Mouse (Mus musculus): ENCODE data around the gene Macrod2.

Macrod2 gene

DNA sequence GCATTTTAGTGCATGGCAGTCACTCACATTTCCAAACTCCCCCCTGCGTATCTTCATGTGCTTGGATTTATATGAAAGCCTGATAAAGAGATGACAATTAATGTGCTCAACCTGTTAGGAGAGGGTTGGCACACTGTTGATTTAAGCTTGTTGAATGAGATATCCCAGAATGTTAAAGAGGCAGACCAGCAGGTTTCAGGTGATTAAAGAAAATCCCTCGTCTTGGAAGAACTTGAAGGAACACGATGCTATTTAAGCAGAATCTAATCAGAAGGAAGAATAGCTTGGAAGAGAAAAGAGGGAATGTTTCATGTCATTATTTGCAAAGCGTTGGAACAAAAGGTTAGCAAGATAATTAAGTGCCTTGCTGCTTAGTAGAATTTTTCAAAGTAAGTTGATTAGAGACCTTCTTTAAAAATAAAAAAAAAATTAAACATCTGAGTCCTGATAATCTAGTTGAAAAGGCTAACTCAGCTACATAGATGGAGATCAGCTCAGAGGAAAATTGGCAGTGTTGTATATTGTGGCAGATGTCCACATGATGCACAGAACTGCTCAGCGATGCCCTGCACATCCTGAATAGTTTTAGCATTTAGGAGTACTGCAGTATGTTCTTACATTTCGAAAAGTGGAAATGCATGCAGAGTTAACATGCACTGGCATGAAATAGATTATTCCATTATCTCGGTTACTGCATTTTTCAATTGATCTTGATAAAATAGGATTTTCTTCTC, 518.7 kb downstream of the Macrod2 start:
- DNase-seq: no peak

DNA sequence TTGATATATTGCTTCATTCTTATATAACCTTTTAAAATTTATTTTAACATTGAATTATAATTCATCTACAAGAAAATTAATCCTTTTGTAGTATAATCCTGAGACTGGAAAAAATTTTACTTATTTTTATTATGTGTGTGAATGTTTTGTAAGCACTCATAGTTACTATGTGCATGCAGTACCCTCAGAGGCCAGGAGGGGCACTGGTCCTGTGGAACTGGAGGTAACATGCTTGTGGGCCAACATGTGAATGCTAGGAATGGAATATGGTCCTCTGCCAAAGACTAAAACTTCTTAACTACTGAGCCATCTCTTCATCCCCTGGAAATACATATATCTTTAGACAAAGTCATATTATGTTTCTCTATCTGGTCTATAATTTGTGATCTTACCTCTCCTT, 531.8 kb downstream of the Macrod2 start:
- DNase-seq: no peak

DNA sequence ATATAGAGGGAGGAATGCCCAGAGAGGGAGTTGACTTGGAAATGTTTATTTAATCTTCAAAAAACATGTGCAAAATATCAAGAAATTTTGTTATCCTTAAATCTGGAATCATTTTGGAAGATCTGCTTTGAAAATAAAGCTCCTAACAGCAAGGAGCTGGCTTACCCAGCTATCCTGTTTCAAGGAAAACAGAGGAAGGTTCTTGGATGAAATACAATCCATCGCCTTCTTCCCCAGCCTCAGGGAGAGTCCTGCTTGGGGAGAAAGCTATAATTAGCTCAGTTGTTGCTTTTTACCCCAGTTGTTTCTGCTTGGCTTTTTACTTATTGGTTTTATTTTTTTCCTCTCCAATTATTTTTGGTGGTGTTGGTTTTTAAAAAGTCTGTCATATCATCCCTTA, 539.4 kb downstream of the Macrod2 start:
- no peak for DNase-seq

DNA sequence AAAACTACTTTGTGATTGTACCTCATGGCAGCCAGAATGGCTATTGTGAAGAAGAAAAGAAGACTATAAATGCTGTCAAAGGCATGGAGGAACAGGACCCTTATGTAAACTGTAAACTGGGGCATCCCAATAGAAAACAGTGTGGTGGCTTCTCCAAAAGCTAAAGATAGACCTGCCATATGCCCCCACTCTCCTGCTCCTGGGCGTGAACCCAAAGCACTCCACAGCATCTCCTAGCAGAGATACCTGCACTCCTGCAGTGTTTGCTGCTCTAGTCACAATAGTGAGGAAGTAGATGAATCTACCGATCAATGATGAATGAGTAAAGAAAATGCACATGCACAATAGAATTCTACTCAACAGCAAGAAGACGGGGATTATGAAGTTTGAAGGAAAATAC, 554.4 kb downstream of the Macrod2 start:
- DNase-seq: no peak

DNA sequence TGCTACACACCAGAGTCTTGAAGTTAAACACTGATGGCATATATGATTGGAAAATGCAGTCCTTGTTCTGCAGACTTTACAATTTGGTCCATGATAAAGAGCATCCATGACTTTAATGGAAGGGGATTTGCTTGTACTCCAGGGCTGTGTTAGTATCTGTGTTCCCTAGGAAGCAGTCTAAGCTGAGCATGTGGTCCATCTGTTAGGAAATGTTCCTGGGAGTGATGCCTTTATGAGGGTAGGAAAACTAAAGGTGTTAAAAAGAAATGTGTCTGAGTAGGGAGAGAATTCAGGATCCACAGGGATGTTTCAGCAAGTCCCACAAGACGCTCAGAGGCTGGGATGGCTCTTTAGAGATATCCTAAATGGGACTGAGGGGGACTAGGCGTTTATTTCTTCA, 564.1 kb downstream of the Macrod2 start:
- DNase-seq: no peak

DNA sequence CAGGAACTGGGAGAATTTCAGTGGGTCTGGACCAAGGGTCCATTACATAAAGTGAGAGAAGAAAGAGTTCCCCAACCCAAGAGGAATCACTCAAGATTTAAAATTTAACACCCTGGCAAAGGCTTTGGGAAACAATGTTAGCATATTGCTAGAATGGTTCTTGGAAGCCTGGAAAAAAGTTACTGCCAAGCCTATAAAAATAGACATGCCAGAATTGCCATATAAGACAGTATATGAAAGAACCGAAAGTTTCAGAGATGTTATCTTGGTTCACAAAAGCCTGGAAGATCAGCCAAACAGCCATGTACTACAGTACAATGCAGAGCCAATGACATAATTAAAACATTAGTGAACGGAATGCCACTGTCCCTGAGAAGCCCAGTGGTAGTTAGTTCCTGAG, 575.1 kb downstream of the Macrod2 start:
- DNase-seq: no peak

DNA sequence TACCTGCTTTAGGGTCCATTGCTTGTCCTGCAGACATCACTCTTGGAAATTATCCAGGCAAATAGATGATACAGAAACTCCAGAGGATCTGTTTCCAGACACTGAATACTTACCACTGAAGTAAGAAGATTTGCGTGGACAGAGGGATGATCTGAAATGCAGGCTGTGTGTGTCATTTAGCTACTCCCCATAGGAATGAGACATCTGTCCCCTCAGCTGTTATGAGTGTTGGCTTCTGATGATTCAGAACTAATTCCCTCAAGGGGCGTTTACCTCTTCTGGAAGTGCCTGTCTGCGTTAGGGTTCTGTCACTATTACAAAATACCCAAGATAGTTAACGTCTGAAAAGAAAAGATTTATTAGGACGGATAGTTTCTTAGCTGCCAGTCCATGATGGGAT, 576.7 kb downstream of the Macrod2 start:
- no peak for DNase-seq

DNA sequence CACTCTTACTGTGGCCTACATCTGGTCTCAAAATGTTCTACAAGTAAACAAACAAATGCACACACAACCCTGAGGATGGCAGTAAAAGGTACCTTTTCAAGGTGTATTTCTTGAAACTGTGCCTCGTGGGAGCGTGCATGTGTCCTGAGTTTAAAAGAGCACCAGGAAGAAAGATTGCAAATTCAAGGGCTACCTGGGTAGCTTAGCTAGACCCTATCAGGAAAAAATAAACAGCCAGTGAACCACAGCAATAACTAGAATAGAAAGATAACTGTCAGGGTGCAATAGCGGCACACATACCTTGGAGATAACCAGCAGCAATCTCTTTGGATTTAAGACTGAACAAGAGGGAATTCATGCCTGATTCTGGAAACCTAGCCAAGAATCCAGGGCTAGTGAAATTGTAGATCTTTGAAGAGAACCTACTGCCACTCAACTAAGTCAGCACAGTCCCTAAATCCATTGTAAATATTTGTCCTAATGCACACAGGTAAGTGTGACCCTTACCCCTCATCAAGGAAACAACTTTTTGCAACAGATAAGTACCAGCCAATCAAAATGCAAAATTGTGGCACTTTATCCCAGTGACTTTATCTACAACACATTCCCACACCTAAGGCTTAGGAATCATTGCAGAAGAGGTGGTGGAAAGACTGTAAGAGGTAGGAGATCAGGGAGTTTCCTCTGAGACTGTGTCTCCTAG, 590.7 kb downstream of the Macrod2 start:
- no peak for DNase-seq

DNA sequence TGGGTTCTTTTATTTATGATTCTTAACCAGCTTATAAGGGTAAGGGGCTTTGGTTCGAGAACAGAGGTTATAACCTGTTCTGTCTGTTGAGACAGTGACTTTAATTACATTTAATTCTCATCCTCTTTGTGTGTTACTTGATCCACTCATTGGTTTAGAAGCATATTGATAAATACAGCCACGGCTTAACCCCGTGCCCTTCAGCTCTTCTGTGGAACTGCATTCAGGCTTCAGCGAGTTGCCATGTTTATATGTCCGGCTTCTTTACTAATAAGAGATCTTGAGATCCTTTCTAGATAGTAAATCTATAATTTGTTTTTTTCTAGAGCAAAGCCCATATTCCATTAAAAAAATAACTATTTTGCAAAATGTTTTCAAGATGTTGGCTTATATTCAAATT, 608.7 kb downstream of the Macrod2 start:
- no peak for DNase-seq

DNA sequence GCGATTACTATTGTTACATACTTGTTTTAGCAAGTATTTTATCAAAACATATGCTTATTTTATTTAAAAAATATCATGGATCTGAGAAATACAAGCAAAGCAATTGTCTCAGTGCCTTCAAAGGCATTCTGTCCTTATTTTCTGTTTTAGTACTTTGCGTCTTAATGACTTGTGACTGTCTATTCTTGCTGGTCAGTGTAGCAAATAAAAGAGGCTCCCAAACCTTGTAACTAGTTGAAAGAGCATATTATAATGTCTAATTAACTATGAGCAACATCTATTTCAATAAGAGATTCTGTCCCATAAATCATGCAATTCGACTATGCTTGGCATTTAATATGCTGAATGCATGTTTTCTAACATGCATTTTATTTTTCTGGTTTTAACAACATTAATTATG, 609.2 kb downstream of the Macrod2 start:
- no peak for DNase-seq

DNA sequence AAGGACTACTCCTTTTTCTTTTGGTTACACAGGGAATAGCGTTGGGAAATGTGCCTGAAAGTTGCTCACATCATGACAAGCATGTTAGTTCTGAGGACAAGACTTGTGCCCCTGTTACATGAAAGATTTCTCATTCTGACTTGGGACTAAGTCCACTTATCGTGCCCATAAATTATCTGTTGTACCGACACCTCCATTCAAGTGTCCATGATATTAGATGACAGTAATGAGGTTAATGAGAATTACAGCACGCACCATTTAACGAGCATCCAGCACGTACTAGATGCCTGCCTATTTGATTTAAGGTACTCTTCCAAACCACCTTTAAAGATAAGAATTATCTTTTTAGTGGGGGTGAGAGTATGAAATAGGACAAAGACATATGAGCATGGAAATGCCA, 610.5 kb downstream of the Macrod2 start:
- DNase-seq: no peak

DNA sequence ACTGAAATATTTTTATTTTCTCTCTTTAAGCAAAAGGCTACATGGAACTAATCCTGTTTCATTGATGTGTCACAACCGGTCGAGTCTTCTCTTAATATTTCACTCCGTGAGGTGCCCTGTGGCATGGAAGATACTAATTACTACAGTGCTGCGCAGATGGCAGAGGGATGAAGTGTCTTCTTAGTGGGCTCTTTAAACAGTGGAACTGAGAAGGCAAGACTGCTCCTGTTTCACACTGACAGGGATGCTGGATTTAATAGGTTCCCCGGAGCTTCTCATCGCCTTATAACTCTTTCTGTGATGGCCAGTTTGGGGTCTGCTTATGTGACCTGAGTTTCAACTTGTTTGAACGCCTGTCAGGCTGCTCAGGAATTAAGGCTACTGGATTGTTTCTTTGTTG, 612.6 kb downstream of the Macrod2 start:
- no peak for DNase-seq

DNA sequence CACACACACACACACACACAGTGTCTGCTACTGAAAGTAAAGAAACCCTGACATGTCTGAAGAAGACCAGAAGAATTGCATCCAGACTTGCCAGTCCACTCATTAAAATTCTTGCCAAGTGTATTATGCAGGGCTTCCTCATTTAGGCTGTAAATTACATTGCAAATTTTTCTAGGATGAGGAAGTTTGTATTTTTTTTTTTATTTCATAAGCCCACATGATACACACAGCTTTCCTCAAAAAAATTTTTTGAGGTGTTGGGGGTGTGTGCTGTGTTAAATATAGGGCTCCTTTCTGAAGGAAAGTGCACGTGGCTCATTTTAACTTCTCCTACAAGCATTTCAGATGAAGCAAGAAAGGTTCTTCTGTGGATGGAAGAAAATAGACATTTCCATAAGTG, 613.3 kb downstream of the Macrod2 start:
- no peak for DNase-seq

DNA sequence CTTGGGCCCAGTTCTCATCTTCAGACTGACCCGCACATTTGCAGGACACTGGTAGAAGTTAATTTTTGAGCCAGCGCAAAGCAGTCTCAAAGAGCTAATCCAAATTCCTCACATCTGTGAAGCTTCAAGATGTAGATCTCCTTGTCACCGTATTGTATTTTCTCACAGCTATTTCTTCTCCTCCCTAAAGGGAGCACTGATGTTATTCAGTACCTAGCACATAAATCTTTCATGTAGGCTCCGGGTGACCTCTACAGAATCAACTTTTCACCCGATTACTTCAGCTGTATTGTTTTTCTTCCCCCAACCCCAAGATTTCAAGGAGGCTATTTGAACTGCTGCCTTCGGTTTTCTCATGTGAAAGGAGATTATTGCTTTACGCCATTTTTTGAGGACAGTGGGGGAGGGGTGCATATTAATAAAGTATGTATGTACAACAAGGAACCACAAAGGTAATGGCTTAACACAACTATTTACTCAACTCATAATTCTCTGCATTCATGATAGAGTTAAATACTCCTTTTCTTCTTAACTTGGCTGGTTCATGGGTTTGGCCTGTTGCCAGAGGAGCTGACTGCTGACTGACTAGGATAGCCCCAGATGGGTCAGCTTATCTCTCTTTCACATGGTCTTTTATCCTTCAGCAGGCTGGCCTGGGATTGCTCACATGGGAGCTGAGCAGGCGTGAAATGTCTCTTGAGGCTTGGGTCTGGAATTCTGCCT, 618.5 kb downstream of the Macrod2 start:
- peak in 1 of 2 experiments; percentile 1 for DNase-seq

DNA sequence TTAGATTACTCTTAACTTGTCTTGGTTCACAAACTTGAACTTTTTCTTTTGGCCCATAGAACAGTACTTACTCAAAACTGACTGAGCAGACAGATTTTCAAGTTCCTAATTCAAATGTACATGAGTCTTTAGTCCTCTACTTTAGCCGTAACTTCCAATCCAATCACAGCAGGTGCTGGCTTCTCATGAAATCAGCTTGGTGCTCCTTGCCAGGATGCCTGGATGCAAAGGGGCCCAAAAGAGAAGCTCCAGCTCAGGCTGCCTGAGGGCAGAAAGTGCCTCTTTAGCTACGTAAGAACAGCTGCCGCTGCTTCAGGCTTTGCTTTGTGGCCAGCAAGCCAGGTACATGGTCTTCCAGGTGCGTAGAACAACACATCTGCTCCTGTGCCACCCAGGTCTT, 627.9 kb downstream of the Macrod2 start:
- no peak for DNase-seq

DNA sequence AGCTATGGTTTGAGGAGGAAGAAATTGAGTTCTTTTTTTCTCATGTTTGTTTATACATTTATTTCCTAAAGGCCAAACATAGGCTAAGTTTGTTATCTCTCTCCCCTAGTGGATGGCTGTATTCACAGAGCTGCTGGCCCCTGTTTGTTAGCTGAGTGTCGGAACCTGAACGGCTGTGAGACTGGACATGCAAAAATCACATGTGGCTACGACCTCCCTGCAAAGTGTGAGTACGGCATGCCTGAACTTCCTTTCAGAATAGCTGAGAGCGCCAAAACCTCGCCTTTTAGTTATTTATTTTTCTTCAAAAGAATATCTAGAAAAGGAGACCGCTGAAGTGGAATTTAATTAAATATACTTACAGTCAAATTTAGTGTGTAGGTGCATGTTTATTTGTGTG, 628.8 kb downstream of the Macrod2 start:
- no peak for DNase-seq

DNA sequence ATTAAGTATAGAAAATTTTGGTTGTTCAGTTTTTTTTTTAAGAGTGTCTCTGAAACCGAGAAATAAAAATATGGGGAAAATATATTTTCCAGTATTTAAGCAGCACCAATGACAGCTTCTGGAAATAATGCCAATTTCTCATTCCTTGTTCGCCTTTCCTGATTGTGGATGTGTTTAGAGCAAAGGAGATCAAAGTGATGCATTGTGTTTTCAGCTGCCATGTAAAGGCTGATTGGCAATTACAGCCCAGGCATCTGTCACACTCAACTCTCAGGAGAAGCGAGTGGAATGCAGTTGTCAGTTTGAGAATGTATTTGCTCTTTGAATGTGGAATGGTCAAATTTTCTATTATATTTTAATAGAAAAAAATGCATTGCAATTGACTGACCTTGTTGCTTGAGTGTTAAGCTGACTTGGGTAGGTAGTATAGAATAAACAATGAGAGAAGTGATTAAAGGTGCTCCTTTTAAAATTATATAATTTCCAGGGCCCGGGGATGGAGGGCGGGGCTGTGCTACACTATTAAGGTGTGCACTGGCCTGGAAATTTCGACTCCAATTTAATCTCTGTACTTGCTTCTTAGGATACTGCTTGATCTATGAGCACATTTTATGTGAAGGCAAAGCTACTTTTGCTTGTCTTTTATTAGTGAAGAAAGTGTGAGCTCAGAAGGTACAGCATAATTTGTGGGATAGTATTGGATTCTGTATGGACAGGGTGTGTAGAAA, 629.4 kb downstream of the Macrod2 start:
- DNase-seq: no peak

DNA sequence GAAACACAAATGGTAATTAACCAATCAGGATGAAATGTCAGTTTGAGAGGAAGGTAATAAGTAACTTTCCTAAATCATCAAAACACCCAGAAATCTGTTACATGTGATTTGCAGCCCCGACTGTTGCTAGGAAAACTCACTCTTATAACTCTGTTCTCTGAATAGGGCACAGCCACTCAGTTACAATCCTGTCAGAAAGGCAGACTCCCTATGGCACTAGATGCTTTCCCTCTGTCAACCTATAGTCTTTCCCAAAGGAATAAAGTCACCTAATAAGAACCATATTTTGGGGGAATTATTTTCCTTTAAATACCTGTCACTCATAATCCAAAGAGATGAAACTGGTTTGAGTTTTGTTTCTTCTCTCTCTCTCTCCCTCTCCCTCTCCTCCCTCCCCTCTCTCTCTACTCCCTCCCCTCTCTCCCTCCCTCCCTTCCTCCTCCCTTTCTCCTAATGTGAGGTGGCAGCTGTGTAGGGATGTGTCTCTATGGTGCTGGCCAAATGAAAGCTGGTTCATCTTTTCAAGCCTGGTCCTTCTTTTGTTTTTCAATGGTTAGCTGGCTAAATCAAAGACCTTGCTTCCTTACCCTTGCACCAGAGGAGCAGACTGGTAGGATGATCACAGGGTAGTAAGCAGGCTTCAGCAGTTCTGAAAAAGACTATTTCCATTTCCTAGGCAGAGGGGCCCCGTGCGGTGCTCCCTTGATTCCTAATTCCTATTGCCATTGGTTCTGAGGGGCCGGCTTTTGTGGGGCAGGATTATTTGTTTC, 661.8 kb downstream of the Macrod2 start:
- DNase-seq: no peak

DNA sequence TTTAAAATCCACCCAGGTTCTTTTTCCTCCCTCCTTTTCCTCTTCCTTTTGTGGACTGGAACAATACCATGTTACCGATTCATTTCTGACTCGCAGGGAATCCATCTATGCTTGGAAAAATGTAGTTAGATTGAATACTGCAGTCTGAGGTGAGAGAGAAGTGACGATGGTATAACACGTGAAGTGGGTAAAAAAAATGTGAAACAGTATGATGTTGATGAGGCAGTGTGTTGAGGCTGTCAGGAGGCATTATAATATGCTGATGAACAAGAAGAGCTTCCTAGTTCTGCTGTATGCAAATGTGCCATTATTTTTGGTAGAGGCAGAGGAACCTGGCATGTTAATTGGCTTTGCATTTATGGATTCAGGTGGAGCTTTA, 662.3 kb downstream of the Macrod2 start:
- DNase-seq: no peak

DNA sequence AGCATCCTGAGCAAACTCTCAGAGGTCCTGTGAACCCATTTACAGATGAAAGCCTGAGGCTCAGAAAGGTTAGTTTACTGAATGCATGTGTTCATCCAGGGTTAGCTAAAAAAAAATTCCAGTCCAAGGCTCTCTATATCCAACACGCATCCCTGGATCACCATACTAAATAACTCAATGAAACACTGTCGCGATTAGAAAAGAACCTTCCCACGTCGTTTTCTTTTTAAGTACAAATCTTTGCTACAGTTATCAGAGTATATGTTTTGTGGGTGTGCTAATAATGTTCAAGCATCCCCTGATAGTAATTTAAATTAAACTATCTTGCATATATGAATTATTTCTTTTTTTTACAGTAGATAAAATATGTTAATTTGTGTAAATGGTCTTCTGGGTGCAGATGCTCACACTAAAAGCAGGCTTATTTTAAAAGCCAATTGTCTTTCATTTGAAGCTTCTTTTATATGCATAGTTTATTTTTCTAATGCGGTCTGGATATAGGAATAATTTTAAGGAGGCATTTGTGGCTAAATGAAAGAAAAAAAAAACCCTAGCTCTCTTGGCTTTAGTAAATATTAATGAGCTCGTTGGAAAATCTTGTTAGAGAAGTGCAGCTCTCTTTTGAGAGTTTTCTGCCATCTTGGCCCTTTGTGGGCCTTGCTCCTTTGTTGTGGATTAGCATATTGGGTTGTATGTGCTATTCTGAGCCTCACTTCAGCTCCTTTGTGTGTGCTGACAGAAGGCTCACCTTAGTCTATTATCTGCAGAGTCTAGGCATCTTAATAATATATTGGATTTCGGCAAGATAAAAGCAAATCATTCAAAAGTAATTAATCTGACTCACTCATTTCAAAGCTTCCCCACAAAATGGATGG, 679.1 kb downstream of the Macrod2 start:
- no peak for DNase-seq

DNA sequence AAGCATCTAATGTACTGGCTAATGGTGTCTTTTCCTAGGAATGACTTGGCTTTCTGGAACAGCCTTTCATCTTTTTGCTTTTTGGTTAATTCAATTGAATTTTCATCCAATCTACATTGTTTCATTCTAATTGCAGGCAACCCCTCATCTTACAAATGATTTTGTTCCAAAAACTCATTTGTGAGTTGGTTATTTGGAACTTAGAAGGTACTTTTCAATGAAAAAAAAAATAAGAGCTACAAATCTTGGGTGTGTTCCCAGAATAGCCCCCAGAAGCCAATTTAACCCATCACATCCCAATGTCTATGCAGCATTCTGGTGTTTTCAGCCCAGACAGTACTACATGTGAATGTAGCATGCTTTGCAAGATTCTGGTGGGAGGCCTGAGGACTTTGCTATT, 683.1 kb downstream of the Macrod2 start:
- DNase-seq: no peak

DNA sequence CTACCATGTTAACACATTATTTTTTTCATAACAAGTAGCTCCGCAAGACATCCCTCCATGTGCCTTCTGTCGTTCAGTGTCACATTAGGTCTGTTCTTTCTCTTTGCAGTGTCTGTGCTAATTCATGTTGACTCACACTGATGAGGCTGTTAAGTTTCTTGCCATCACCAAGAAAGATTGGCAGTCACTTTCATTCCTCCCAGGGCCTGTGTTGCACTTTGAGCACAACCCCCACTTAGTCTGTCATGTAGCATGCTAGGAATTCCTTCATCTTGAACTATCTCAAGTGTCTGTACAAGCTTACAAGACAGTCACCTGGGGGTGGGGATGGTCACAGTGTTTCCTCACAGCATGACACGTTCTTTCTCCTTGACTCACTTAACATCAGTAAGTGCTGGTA, 696.2 kb downstream of the Macrod2 start:
- no peak for DNase-seq
